Mouse (Mus musculus) heart, embryonic 15.5 days (tissue): ENCODE results near the gene Gfpt2. TPM values are rescaled to one million over a fixed set of nuclear protein-coding genes. Genes with fewer than 3 reads are reported as not detected.

ENCODE experiments used
- ATAC-seq: fragments of 200-750 bp; cut with Nextera tagmentation; replicated peaks from 2 replicates; pipeline ENCODE4 v1.8.0; 2017; ENCODE audit warnings: low read depth, moderate TSS enrichment; ENCODE audit not compliant: insufficient number of reproducible peaks, insufficient read depth, low FRiP score
- H3K27ac ChIP-seq: fragments of 300-500 bp; sonication (generic); 2 replicates; pipeline ENCODE4 v1.5.1; 2015; ENCODE audit warnings: mild to moderate bottlenecking, inconsistent platforms
- H3K27me3 ChIP-seq: fragments of 300-500 bp; sonication (generic); 2 replicates; pipeline ENCODE4 v1.6.1; 2015; ENCODE audit warnings: inconsistent platforms
- H3K36me3 ChIP-seq: fragments of 300-500 bp; sonication (generic); 2 replicates; pipeline ENCODE4 v1.6.1; 2015; ENCODE audit warnings: mild to moderate bottlenecking, inconsistent platforms
- H3K4me1 ChIP-seq: fragments of 300-500 bp; sonication (generic); replicated peaks from 2 replicates; pipeline ENCODE4 v1.6.1; 2015; ENCODE audit warnings: inconsistent platforms
- H3K4me2 ChIP-seq: fragments of 300-500 bp; sonication (generic); 2 replicates; pipeline ENCODE4 v1.6.1; 2015; ENCODE audit warnings: inconsistent platforms, mild to moderate bottlenecking, moderate library complexity
- H3K4me3 ChIP-seq: fragments of 300-500 bp; sonication (generic); 2 replicates; pipeline ENCODE4 v1.5.1; 2015; ENCODE audit warnings: mild to moderate bottlenecking, inconsistent platforms
- H3K9ac ChIP-seq: fragments of 300-500 bp; sonication (generic); 2 replicates; pipeline ENCODE4 v1.6.1; 2015; ENCODE audit warnings: mild to moderate bottlenecking, inconsistent platforms
- H3K9me3 ChIP-seq: fragments of 300-500 bp; sonication (generic); replicated peaks from 2 replicates; pipeline ENCODE4 v1.6.1; 2016; ENCODE audit warnings: inconsistent platforms
- WGBS: fragments of 180-500 bp; shearing (Covaris S2); methylation state at CpG from one replicate; pipeline ENCODE4 v1.1.7; 2015; ENCODE audit warnings: mixed read lengths; 5-methylcytosine and 5-hydroxymethylcytosine counted together
- polyA plus RNA-seq: library from polyadenylated mRNA; unstranded; fragments of >200 nt; fragmentation: Nextera tagmentation; extraction: Ambion mirVana; gene quantifications from 2 replicates; pipeline ENCODE4 v1.2.1, GENCODE M21; 2015

The Gfpt2 gene
- 10.3 and 11.7 TPM in 2 replicates for polyA plus RNA-seq

DNA sequence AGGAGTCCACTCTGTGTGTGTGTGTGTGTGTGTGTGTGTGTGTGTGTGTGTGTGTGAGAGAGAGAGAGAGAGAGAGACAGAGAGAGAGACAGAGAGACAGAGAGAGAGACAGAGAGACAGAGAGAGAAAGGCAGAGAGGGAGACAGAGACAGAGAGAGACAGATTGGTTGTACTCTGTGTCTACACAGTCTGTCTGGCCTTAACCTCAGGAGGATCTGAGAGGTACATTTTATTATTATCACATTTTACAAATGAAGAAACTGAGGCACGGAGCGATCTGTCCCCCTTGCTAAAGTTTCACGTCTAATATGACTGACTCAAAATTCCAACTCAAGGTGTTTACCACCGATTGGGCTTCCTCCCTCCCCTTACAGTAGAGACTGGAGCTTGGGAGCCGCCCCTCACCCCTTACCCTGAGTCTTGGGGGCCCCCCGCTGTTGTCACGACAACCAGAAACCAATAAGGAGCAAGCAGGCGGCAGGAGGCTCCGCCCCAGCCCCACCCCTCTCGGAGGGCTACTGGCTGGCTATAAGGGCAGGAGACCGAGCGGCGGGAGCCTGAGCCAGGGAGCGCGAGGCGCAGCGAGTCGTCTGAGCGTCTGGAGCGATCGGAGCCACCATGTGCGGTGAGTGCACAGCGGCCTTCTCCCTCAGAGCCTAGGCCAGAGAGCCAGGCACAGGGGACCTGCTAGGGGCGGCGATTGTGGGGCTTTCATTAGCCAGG, at the start of gene Gfpt2:
Gfpt2 (plus strand) TSS at position 560 of the 723 bp plus-strand sequence.
- 1% methylated on average over 25 of the region's 25 CpGs for WGBS
- H3K27ac ChIP-seq, result 0 out of 2 replicates have a peak within 1 kb of the TSS, but pooled peaks have one; percentile 19
- peak; percentile 87 for ATAC-seq

DNA sequence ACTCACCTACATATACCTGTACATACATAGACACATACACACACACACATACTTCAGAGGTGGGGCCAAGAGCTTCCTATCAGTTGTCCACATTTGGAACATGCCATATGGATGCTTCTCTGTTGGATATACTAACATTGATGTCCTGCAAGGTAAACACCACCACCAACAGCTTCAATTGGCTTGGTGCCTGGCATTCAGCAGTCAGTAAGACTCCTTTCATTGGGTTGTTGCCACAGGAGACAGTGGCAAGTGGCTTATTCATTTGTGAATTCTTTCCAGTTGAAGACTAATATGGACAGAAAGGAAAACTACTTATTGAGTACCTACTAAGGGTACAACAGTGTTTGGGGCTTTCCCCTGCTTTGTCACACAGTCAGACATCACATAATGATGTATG, 49.0 kb upstream of the Gfpt2 start:
- Histone ChIP-seq H3K4me2 (no peak overlapping the region), H3K9me3 (no peaks in the 10 kb centered on the region), H3K27me3 (no peaks in the 10 kb centered on the region), H3K4me1 (no peaks in the 10 kb centered on the region), H3K4me3 (no peak overlapping the region), H3K27ac (no peak overlapping the region), H3K9ac (no peak overlapping the region), H3K36me3 (no peaks in the 10 kb centered on the region)
- ATAC-seq, result no peak

More for the DNA sequence above, at the start of gene Gfpt2:
- peak within 1 kb of the TSS; percentile 56 for H3K9ac ChIP-seq
- peaks cover 14% of the 10 kb centered on the region for H3K4me1 ChIP-seq
- H3K4me3 ChIP-seq, result peak within 1 kb of the TSS; percentile 60
- peak within 1 kb of the TSS; percentile 98 for H3K4me2 ChIP-seq
- peaks cover 3% of the 10 kb centered on the region for H3K27me3 ChIP-seq
- no peaks in the 10 kb centered on the region for H3K9me3 ChIP-seq
- H3K36me3 ChIP-seq, result no peaks in the 10 kb centered on the region

DNA sequence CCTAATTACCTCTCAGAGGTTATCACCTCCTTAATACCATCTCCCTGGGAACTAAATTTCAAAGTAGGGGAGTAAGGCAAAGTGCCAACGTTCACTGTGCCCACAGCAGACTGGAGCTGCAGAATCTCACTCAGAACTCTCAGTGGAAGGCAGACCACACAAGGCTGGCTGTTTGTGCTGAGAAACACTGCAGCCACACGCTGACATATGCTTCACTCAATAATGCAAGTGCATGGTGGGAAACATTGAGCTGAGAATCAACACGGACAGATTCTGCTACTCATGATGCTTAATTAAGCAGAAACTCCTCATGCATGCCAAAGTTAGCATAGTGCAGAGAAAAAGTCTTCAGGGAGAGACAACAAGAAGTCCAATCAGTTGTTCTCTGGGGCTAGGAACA, 48.1 kb upstream of the Gfpt2 start:
- WGBS, result 69% methylated on average over 3 of the region's 3 CpGs
- ATAC-seq, result no peak
- Histone ChIP-seq H3K27me3 (no peaks in the 10 kb centered on the region), H3K9ac (no peak overlapping the region), H3K27ac (no peak overlapping the region), H3K9me3 (no peaks in the 10 kb centered on the region), H3K36me3 (no peaks in the 10 kb centered on the region), H3K4me3 (no peak overlapping the region), H3K4me2 (no peak overlapping the region), H3K4me1 (no peaks in the 10 kb centered on the region)

DNA sequence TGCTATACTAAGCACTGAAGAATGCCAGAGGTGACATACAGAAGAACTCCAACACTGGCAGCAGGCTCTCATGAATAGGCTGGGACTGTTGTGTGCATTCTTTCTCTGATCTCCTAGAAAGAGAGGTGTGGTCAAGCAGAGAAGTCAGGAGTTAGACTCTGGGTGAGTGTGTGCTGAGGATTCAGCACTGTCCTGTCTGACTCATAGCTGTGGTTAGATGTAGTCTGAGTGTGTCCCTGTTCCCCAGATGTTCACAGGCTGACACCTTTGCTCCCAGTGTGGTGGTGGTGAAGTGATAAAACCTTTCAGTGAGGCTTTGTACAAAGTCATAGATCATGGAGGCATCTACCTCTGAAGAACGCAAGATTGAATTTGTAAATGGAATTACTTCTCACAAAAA, 47.2 kb upstream of the Gfpt2 start:
- 94% methylated on average over 1 of the region's 1 CpGs for WGBS
- no peak overlapping the region for H3K4me3 ChIP-seq
- no peaks in the 10 kb centered on the region for H3K9me3 ChIP-seq
- no peak overlapping the region for H3K9ac ChIP-seq
- H3K27ac ChIP-seq, result no peak overlapping the region
- no peaks in the 10 kb centered on the region for H3K4me1 ChIP-seq
- no peak overlapping the region for H3K4me2 ChIP-seq
- ATAC-seq, result no peak
- H3K27me3 ChIP-seq, result no peaks in the 10 kb centered on the region
- H3K36me3 ChIP-seq, result no peaks in the 10 kb centered on the region

DNA sequence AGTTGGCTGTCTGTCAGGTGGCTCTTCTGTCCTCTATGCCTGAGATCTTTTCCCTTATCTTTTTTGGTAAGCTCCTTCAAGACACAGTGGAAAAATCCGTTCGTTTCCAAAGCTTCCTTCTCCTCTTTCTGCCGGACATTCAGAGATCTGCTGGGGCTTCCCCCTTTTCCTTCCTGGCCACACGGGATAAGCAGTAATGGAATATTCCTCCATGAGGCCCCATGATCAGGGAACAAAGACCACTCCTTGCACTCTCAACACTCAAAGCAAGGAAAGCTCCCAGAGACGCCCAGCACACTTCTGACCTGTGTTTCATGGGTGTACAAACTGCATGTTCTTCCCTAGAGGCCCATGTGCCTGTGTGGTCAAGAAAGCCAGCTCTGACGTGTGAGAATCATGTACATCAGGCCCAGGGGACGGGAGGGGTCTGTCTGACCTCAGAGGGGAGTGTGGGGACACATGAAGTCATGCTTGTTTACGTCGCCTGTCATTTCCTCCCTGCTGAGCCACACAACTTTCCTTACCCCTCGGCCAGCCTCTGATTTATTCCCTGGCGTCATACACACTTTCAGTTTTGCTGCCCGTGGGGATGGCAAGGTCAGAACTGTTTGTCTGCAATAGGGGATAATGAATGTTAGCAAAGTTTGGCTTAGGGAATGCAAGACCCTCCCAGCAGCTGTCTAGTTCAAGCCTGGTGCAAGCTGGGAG, 38.9 kb upstream of the Gfpt2 start:
- no peak overlapping the region for H3K9ac ChIP-seq
- H3K9me3 ChIP-seq, result no peaks in the 10 kb centered on the region
- H3K4me1 ChIP-seq, result peaks cover 14% of the 10 kb centered on the region
- no peak overlapping the region for H3K4me2 ChIP-seq
- H3K4me3 ChIP-seq, result no peak overlapping the region
- 32% methylated on average over 12 of the region's 12 CpGs for WGBS
- ATAC-seq, result peak; percentile 59
- H3K27ac ChIP-seq, result peak overlapping the region; percentile 80
- H3K36me3 ChIP-seq, result no peaks in the 10 kb centered on the region
- no peaks in the 10 kb centered on the region for H3K27me3 ChIP-seq

DNA sequence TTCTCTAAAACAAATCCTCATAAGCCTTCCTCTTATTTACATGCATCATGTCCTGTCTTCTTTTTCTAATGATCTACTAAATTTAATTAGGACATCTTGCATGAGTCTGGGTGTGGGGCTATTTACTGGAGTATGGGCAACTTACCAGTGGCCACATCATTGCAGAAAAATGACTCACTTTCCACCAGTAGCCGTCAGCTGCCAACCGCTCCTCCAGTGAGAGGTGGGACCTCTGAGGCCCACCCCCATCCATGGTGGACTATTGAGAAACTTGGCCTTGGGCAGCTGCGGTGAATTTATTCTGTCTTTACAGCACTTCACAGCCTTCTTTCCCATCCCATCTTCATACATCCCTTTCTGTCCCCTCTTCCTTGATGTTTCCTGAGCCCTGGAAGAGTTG, 35.9 kb upstream of the Gfpt2 start:
- peaks cover 14% of the 10 kb centered on the region for H3K4me1 ChIP-seq
- no peak for ATAC-seq

DNA sequence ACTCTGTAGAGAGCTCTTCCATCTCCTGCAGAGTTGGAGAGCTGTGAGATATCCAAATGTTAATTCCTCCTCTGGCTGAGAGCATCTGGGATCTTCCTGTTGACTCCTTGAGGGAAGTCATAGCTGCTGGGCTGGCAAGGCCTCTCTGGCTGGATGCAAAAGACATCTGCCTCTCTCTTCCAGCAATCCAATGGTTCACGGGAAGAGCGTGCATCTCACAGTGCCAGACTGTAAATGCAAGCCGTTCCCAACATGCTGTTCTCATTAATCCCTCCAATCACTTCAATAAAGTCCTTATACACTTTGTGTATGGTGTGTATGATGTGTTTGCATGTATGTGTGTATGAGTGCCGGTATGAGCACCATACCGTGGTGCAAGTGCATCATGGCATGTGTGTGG, 32.8 kb upstream of the Gfpt2 start:
- H3K4me3 ChIP-seq, result no peak overlapping the region
- 85% methylated on average over 5 of the region's 5 CpGs for WGBS
- ATAC-seq, result no peak

More for the DNA sequence above, 35.9 kb upstream of the Gfpt2 start:
- Histone ChIP-seq H3K9me3 (no peaks in the 10 kb centered on the region), H3K9ac (no peak overlapping the region), H3K27me3 (no peaks in the 10 kb centered on the region), H3K4me2 (no peak overlapping the region), H3K27ac (no peak overlapping the region), H3K36me3 (no peaks in the 10 kb centered on the region), H3K4me3 (no peak overlapping the region)
- 79% methylated on average over 3 of the region's 3 CpGs for WGBS

DNA sequence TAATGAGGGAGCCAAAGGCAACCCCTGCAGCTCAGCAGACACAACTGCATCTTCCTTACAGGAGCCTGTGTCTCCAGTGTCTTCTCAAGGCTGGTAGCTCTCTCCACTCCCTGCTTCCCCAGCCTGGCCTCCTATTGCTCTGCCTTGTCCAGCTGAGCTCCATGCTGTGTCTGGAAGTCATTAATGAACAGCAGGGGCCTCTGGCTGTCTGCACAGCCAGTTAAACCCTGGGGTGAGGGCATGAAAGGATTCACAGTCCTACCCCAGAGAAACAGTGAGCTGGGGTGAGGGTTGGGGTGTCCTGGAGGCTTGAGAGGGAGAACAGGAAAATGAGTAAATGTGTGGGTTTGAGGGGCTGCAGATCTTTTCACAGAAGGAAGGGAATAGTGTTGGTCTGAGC, 30.4 kb upstream of the Gfpt2 start:
- Histone ChIP-seq H3K27ac (no peak overlapping the region), H3K4me1 (peaks cover 20% of the 10 kb centered on the region), H3K4me2 (no peak overlapping the region), H3K9ac (no peak overlapping the region), H3K36me3 (no peaks in the 10 kb centered on the region), H3K27me3 (no peaks in the 10 kb centered on the region), H3K4me3 (no peak overlapping the region), H3K9me3 (no peaks in the 10 kb centered on the region)
- ATAC-seq, result no peak

More for the DNA sequence above, 32.8 kb upstream of the Gfpt2 start:
- H3K9me3 ChIP-seq, result no peaks in the 10 kb centered on the region
- H3K4me1 ChIP-seq, result peaks cover 20% of the 10 kb centered on the region
- H3K4me2 ChIP-seq, result no peak overlapping the region
- H3K27ac ChIP-seq, result no peak overlapping the region
- no peaks in the 10 kb centered on the region for H3K27me3 ChIP-seq
- no peaks in the 10 kb centered on the region for H3K36me3 ChIP-seq
- no peak overlapping the region for H3K9ac ChIP-seq

DNA sequence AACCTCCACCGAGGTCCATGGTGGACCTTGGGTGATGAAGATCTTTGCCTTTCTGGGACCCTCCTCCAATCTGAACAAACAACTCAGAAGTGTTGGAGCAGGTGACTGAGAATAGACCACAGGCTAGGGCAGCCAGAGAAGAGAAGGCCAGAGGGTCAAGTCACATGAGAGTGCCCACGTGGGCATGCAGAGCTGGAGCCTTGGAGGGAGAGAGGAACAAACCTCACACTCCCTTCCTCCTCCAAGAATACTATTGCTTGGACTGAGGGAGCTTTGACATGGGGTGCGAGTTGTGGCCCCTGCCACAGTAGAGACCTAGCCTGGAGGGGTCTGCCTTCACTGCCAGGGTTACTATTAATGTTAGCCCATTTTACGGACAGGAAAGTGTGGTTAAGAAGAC, 30.0 kb upstream of the Gfpt2 start:
- no peak overlapping the region for H3K4me2 ChIP-seq
- H3K4me1 ChIP-seq, result peaks cover 20% of the 10 kb centered on the region
- 0 out of 2 replicates have a peak, but pooled peaks have one; percentile 11 for ATAC-seq
- 51% methylated on average over 4 of the region's 4 CpGs for WGBS
- H3K27ac ChIP-seq, result peak overlapping the region; percentile 63; the same call in 1 of the 2 replicates
- H3K27me3 ChIP-seq, result no peaks in the 10 kb centered on the region
- no peak overlapping the region for H3K4me3 ChIP-seq
- H3K36me3 ChIP-seq, result no peaks in the 10 kb centered on the region
- no peak overlapping the region for H3K9ac ChIP-seq
- H3K9me3 ChIP-seq, result no peaks in the 10 kb centered on the region

DNA sequence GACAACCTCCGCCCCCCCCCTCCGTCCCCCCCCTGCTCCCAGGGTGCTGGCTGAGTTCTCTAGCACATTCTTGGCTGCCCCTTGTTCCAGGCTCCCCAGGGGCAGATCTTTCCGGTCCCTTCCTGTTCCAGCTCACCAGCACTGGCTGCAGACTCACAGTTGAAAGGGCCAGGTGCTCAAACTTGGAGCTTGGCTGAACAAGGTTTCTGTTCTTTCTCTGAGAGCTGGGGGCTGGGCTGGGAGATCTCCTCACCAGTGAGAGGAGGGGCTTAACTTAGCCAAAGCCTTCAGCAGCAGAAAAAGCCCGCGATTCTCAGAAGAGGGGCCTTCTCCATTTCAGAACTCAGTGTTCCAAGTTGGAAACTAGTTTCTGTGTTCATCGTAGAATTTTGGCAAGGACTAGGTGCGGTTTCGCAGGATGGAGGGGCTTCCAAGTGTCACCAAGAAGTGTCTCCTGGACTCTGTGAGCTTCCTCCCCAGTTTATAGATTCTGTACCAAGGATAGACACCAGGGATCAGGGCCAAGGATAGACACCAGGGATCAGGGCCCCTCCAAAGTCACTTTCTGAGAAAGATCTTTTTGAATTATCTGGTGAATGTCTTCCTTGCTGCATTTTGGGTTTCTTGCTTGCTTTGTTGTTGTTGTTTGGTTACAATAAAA, 29.2 kb upstream of the Gfpt2 start:
- WGBS, result 20% methylated on average over 7 of the region's 8 CpGs
- Histone ChIP-seq H3K36me3 (no peaks in the 10 kb centered on the region), H3K9me3 (no peaks in the 10 kb centered on the region), H3K9ac (no peak overlapping the region), H3K27ac (peak overlapping the region; percentile 63), H3K27me3 (no peaks in the 10 kb centered on the region), H3K4me1 (peaks cover 20% of the 10 kb centered on the region), H3K4me2 (peak overlapping the region; percentile 17), H3K4me3 (no peak overlapping the region)
- ATAC-seq, result peak; percentile 77

DNA sequence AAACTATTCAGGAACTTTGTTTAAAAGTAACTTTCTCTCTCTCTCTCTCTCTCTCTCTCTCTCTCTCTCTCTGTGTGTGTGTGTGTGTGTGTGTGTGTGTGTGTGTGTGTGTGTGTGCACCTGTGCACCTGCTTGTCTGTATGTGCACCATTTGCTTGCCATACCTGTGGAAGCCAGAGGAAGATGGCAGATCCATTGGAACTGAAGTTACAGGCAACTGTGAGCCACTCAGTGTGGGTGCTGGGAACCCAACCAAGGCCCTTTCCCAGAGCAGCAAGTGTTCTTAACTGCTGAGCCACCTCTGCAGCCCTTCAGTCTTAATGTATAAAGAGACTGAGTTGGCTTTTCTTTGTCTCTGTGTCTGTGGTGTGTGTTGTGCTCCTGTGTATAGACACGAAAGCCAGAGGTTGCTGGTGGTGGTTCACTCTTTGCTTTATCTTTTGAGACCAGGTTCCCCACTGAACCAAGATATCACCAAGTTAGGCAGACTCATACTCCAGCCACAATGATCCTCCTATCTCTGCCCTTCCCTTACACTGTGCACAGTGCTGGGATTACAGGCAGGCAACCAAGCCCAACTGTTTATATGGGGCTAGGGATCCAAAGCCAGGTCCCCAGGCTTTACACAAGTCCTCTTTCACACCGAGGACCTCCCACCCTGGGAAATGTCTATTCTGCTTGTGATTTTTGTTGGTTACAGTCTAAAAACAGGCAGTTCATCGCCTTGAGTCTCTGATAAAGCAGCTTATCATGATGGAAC, 28.4 kb upstream of the Gfpt2 start:
- no peak for ATAC-seq
- Histone ChIP-seq H3K27me3 (no peaks in the 10 kb centered on the region), H3K4me1 (peaks cover 20% of the 10 kb centered on the region), H3K36me3 (no peaks in the 10 kb centered on the region), H3K9me3 (no peaks in the 10 kb centered on the region), H3K9ac (no peak overlapping the region), H3K4me2 (no peak overlapping the region), H3K27ac (no peak overlapping the region), H3K4me3 (no peak overlapping the region)
- WGBS, result 66% methylated on average over 3 of the region's 3 CpGs
